26 mouse cellular contexts compared by ENCODE assay signal in genomic region chr6:97262229-97262628, GRCm38 (mm10). TPM values are rescaled to one million over a fixed set of nuclear protein-coding genes. Genes with fewer than 3 reads are reported as not detected.
DNase-seq lines count a peak whose midpoint lies in the region; ATAC-seq lines count a peak whose summit lies in the region.
"Had no signal": no experiment of that assay in that cellular context is flagged by ENCODE, and none has a peak within 500 bp of the region (broad histone marks: within the 10 kb centered on the region; RNA-seq: fewer than 3 reads in every experiment).

No protein-coding gene starts in this region.

- no peak overlapping the region for H3K27ac ChIP-seq in heart, embryonic 11.5 days (ENCODE audit: low read depth, low read length)
- H3K27ac ChIP-seq in kidney, embryonic 16.5 days (ENCODE audit: low read length) = no peak overlapping the region
- no peak overlapping the region for H3K27ac ChIP-seq in liver, embryonic 16.5 days (ENCODE audit: low read length)
- H3K27ac ChIP-seq in liver, embryonic 12.5 days = no peak overlapping the region
- H3K27ac ChIP-seq: embryonic facial prominence, embryonic 10.5 days; embryonic facial prominence, embryonic 13.5 days; forebrain, embryonic 12.5 days; forebrain, embryonic 15.5 days; heart, embryonic 15.5 days; hindbrain, embryonic 14.5 days; hindbrain, postnatal 0 days had no signal

- H3K4me1 ChIP-seq in heart, embryonic 11.5 days (ENCODE audit: control insufficient read depth, insufficient read depth, low read length) = 0 out of 2 replicates have a peak, but pooled peaks cover 7% of the 10 kb centered on the region
- no peaks in the 10 kb centered on the region for H3K4me1 ChIP-seq in kidney, embryonic 16.5 days (ENCODE audit: insufficient read depth, low read length)
- H3K4me1 ChIP-seq in liver, embryonic 16.5 days (ENCODE audit: control insufficient read depth, low read depth, low read length) = no peaks in the 10 kb centered on the region
- H3K4me1 ChIP-seq in liver, embryonic 12.5 days = no peaks in the 10 kb centered on the region
- H3K4me1 ChIP-seq: embryonic facial prominence, embryonic 10.5 days; embryonic facial prominence, embryonic 13.5 days; forebrain, embryonic 12.5 days; forebrain, embryonic 15.5 days had no signal

- peak; percentile 56 for DNase-seq in heart, adult 11 months
- peak; percentile 20 for DNase-seq in kidney, adult 9 months
- DNase-seq: adrenal gland, adult 8-10 months; adrenal gland, postnatal 25 days; cerebellum, adult 11-12 months; cerebellum, adult 8-10 months; cerebellum, postnatal 10 days; cerebellum, postnatal 36 days; embryo, embryonic 11 days; gastrocnemius, postnatal 25 days; heart, postnatal 14 days; heart, postnatal 4 days had no signal

- H3K27me3 ChIP-seq in heart, embryonic 11.5 days (ENCODE audit: control insufficient read depth, insufficient read depth, low read length) = no peaks in the 10 kb centered on the region
- no peaks in the 10 kb centered on the region for H3K27me3 ChIP-seq in kidney, embryonic 16.5 days (ENCODE audit: insufficient read depth, low read length)
- no peaks in the 10 kb centered on the region for H3K27me3 ChIP-seq in liver, embryonic 16.5 days (ENCODE audit: control insufficient read depth, insufficient read depth, low read depth, low read length)
- 0 out of 2 replicates have a peak, but pooled peaks cover 3% of the 10 kb centered on the region for H3K27me3 ChIP-seq in liver, embryonic 12.5 days (replicated peaks)
- H3K27me3 ChIP-seq: embryonic facial prominence, embryonic 13.5 days; forebrain, embryonic 12.5 days; forebrain, embryonic 15.5 days; heart, embryonic 12.5 days; heart, embryonic 15.5 days had no signal

- no peak overlapping the region for H3K9ac ChIP-seq in heart, embryonic 11.5 days (ENCODE audit: low read depth, low read length)
- no peak overlapping the region for H3K9ac ChIP-seq in kidney, embryonic 16.5 days (replicated peaks; ENCODE audit: low read length)
- H3K9ac ChIP-seq in liver, embryonic 16.5 days (ENCODE audit: low read depth, low read length) = no peak overlapping the region
- no peak overlapping the region for H3K9ac ChIP-seq in liver, embryonic 12.5 days
- H3K9ac ChIP-seq: embryonic facial prominence, embryonic 13.5 days; forebrain, embryonic 12.5 days; forebrain, embryonic 15.5 days; heart, embryonic 12.5 days; heart, embryonic 15.5 days; hindbrain, embryonic 14.5 days had no signal

- no peaks in the 10 kb centered on the region for H3K36me3 ChIP-seq in heart, embryonic 11.5 days (ENCODE audit: control insufficient read depth, insufficient read depth, low read length)
- no peaks in the 10 kb centered on the region for H3K36me3 ChIP-seq in kidney, embryonic 16.5 days (ENCODE audit: insufficient read depth, low read length)
- no peaks in the 10 kb centered on the region for H3K36me3 ChIP-seq in liver, embryonic 16.5 days (ENCODE audit: control insufficient read depth, insufficient read depth)
- H3K36me3 ChIP-seq in liver, embryonic 12.5 days = no peaks in the 10 kb centered on the region
- H3K36me3 ChIP-seq: embryonic facial prominence, embryonic 10.5 days; embryonic facial prominence, embryonic 13.5 days; forebrain, embryonic 12.5 days; forebrain, embryonic 15.5 days; heart, embryonic 12.5 days; heart, embryonic 15.5 days had no signal

- 79% methylated on average over 4 of the region's 4 CpGs for WGBS in heart, embryonic 11.5 days (ENCODE audit: insufficient replicate concordance)
- 40% methylated on average over 4 of the region's 4 CpGs for WGBS in kidney, embryonic 16.5 days
- 49% methylated on average over 4 of the region's 4 CpGs for WGBS in liver, embryonic 16.5 days (ENCODE audit: insufficient replicate concordance)
- 72% methylated on average over 4 of the region's 4 CpGs for WGBS in liver, embryonic 12.5 days (ENCODE audit: insufficient replicate concordance)

- H3K9me3 ChIP-seq in heart, embryonic 11.5 days (replicated peaks; ENCODE audit: control insufficient read depth, low read length) = no peaks in the 10 kb centered on the region
- H3K9me3 ChIP-seq in kidney, embryonic 16.5 days (ENCODE audit: low read length) = no peaks in the 10 kb centered on the region
- H3K9me3 ChIP-seq in liver, embryonic 16.5 days (replicated peaks; ENCODE audit: control insufficient read depth, low read length) = no peaks in the 10 kb centered on the region
- no peaks in the 10 kb centered on the region for H3K9me3 ChIP-seq in liver, embryonic 12.5 days (replicated peaks)
- H3K9me3 ChIP-seq: embryonic facial prominence, embryonic 10.5 days; embryonic facial prominence, embryonic 13.5 days; forebrain, embryonic 12.5 days; forebrain, embryonic 15.5 days; heart, embryonic 12.5 days; heart, embryonic 15.5 days had no signal

- no peak overlapping the region for H3K4me3 ChIP-seq in heart, embryonic 11.5 days (ENCODE audit: low read depth, low read length)
- H3K4me3 ChIP-seq in kidney, embryonic 16.5 days (ENCODE audit: low read length) = no peak overlapping the region
- no peak overlapping the region for H3K4me3 ChIP-seq in liver, embryonic 16.5 days (ENCODE audit: low read depth, low read length)
- H3K4me3 ChIP-seq in liver, embryonic 12.5 days = no peak overlapping the region
- H3K4me3 ChIP-seq: embryonic facial prominence, embryonic 10.5 days; embryonic facial prominence, embryonic 13.5 days; erythroblast, embryonic 14.5 days; forebrain, embryonic 12.5 days; forebrain, embryonic 15.5 days; heart, embryonic 12.5 days; heart, embryonic 15.5 days had no signal

- no peak overlapping the region for H3K4me2 ChIP-seq in heart, embryonic 11.5 days
- H3K4me2 ChIP-seq in kidney, embryonic 16.5 days (replicated peaks; ENCODE audit: low read depth, low read length) = no peak overlapping the region
- H3K4me2 ChIP-seq in liver, embryonic 16.5 days (ENCODE audit: low read depth, low read length) = no peak overlapping the region
- H3K4me2 ChIP-seq in liver, embryonic 12.5 days = no peak overlapping the region
- H3K4me2 ChIP-seq: embryonic facial prominence, embryonic 13.5 days; forebrain, embryonic 12.5 days; forebrain, embryonic 15.5 days; heart, embryonic 12.5 days; heart, embryonic 15.5 days; hindbrain, embryonic 14.5 days had no signal

- no peak for ATAC-seq in heart, embryonic 11.5 days (replicated peaks; ENCODE audit: insufficient number of reproducible peaks, low FRiP score, low TSS enrichment)
- ATAC-seq in kidney, embryonic 16.5 days (ENCODE audit: low FRiP score, low TSS enrichment) = no peak
- peak; percentile 43; the same call in 1 of the 2 replicates for ATAC-seq in liver, embryonic 16.5 days (ENCODE audit: low read depth)
- ATAC-seq in liver, embryonic 12.5 days = no peak
- ATAC-seq: activated CD4-positive, CD25-positive, alpha-beta regulatory T cell, adult 4 months; forebrain, embryonic 15.5 days; hindbrain, postnatal 0 days had no signal

RNA-seq across cellular contexts. Expression of gene Lmod3, which starts 9.7 kb away (rescaled TPM):
- polyA plus RNA-seq in heart, embryonic 11.5 days (2014; fragmentation: Nextera tagmentation; extraction: Ambion mirVana) = 19.0 and 19.3 TPM in 2 replicates
- 0.15 and 0.52 TPM in 2 replicates for polyA plus RNA-seq in kidney, embryonic 16.5 days (2015; fragmentation: Nextera tagmentation; extraction: Ambion mirVana)
- polyA plus RNA-seq in liver, embryonic 16.5 days (2015; fragmentation: Nextera tagmentation; extraction: Ambion mirVana) = 0.20 and 0.81 TPM in 2 replicates
- 0.05 and 0.10 TPM in 2 replicates for polyA plus RNA-seq in liver, embryonic 12.5 days (2016; fragmentation: Nextera tagmentation; extraction: Ambion mirVana)
- polyA plus RNA-seq: activated CD4-positive, CD25-positive, alpha-beta regulatory T cell, adult 4 months; embryonic facial prominence, embryonic 10.5 days; erythroblast, embryonic 14.5 days; hindbrain, embryonic 14.5 days; hindbrain, postnatal 0 days had no signal

RNA-seq across cellular contexts. Expression of gene Arl6ip5, which starts 51.7 kb away (rescaled TPM):
- 48.9 and 61.6 TPM in 2 replicates for polyA plus RNA-seq in heart, embryonic 11.5 days (2014; fragmentation: Nextera tagmentation; extraction: Ambion mirVana)
- 72.1 and 77.2 TPM in 2 replicates for polyA plus RNA-seq in kidney, embryonic 16.5 days (2015; fragmentation: Nextera tagmentation; extraction: Ambion mirVana)
- 34.6 and 35.7 TPM in 2 replicates for polyA plus RNA-seq in liver, embryonic 16.5 days (2015; fragmentation: Nextera tagmentation; extraction: Ambion mirVana)
- 35.3 and 36.6 TPM in 2 replicates for polyA plus RNA-seq in liver, embryonic 12.5 days (2016; fragmentation: Nextera tagmentation; extraction: Ambion mirVana)

RNA-seq across cellular contexts. Expression of gene Uba3, which starts 56.8 kb away (rescaled TPM):
- polyA plus RNA-seq in heart, embryonic 11.5 days (2014; fragmentation: Nextera tagmentation; extraction: Ambion mirVana) = 90.7 and 93.9 TPM in 2 replicates
- 72.6 and 76.3 TPM in 2 replicates for polyA plus RNA-seq in kidney, embryonic 16.5 days (2015; fragmentation: Nextera tagmentation; extraction: Ambion mirVana)
- polyA plus RNA-seq in liver, embryonic 16.5 days (2015; fragmentation: Nextera tagmentation; extraction: Ambion mirVana) = 19.6 and 24.5 TPM in 2 replicates
- polyA plus RNA-seq in liver, embryonic 12.5 days (2016; fragmentation: Nextera tagmentation; extraction: Ambion mirVana) = 39.9 and 40.7 TPM in 2 replicates

Comparison
In these comparisons a context has a peak if more than half of its experiments do, and no peak if none do; other contexts are left out.
1. RNA of gene Lmod3, which starts 9.7 kb away (polyA plus RNA-seq): 19.0 to 19.3 TPM in heart, embryonic 11.5 days; 0.20 to 0.81 TPM in liver, embryonic 16.5 days, 0.15 to 0.52 TPM in kidney, embryonic 16.5 days and 0.05 to 0.10 TPM in liver, embryonic 12.5 days; every median in the first group is over 10 times any median in the second.